Mouse (Mus musculus): ENCODE data around the gene Tmem178b. TPM values are rescaled to one million over a fixed set of nuclear protein-coding genes. Genes with fewer than 3 reads are reported as not detected.

Tmem178b gene
- polyA plus RNA-seq, 1 experiment from 2014 or later = 0.14 TPM

- no peaks in the 10 kb centered on the region for H3K4me1 ChIP-seq
- ATAC-seq (ENCODE audit: borderline replicate concordance, extremely low read depth, low FRiP score, low TSS enrichment) = no peak
- 15% methylated on average over 6 of the region's 6 CpGs for WGBS
Measured at GRCm38 (mm10) chr6:40068467-40068866, 195.4 kb downstream of the Tmem178b start.

GRCm38 (mm10) chr6:40071007-40071406, 197.9 kb downstream of the Tmem178b start:
- Histone ChIP-seq H3K36me3 (no peaks in the 10 kb centered on the region), H3K9me3 (no peaks in the 10 kb centered on the region), H3K4me2 (no peak overlapping the region), H3K4me3 (no peak overlapping the region), H3K9ac (no peak overlapping the region), H3K27ac (no peak overlapping the region), H3K27me3 (no peaks in the 10 kb centered on the region), H3K4me1 (no peaks in the 10 kb centered on the region)
- 18% methylated on average over 3 of the region's 3 CpGs for WGBS
- no peak for ATAC-seq (ENCODE audit: borderline replicate concordance, extremely low read depth, low FRiP score, low TSS enrichment)

More at GRCm38 (mm10) chr6:40068467-40068866, 195.4 kb downstream of the Tmem178b start:
- H3K27me3 ChIP-seq = no peaks in the 10 kb centered on the region
- no peaks in the 10 kb centered on the region for H3K36me3 ChIP-seq
- no peak overlapping the region for H3K4me2 ChIP-seq
- H3K27ac ChIP-seq = no peak overlapping the region
- H3K9ac ChIP-seq = no peak overlapping the region
- H3K9me3 ChIP-seq = no peaks in the 10 kb centered on the region
- H3K4me3 ChIP-seq = no peak overlapping the region

GRCm38 (mm10) chr6:40076089-40076488, 203.0 kb downstream of the Tmem178b start:
- Histone ChIP-seq H3K4me2 (no peak overlapping the region), H3K4me1 (no peaks in the 10 kb centered on the region; the same call in 1 of the 2 replicates), H3K27me3 (no peaks in the 10 kb centered on the region), H3K36me3 (no peaks in the 10 kb centered on the region), H3K27ac (peak overlapping the region; percentile 44; the same call in 1 of the 2 replicates), H3K9ac (no peak overlapping the region), H3K9me3 (no peaks in the 10 kb centered on the region), H3K4me3 (no peak overlapping the region)
- ATAC-seq (ENCODE audit: borderline replicate concordance, extremely low read depth, low FRiP score, low TSS enrichment) = peak; percentile 75
- 8% methylated on average over 1 of the region's 1 CpGs for WGBS

- Histone ChIP-seq H3K36me3 (no peaks in the 10 kb centered on the region), H3K4me3 (no peak overlapping the region), H3K9me3 (no peaks in the 10 kb centered on the region), H3K9ac (no peak overlapping the region), H3K27me3 (no peaks in the 10 kb centered on the region), H3K27ac (peak overlapping the region; percentile 44; the same call in 1 of the 2 replicates), H3K4me1 (no peaks in the 10 kb centered on the region; the same call in 1 of the 2 replicates), H3K4me2 (no peak overlapping the region)
- WGBS = 62% methylated on average over 5 of the region's 5 CpGs
- no peak for ATAC-seq (ENCODE audit: borderline replicate concordance, extremely low read depth, low FRiP score, low TSS enrichment)
Measured at GRCm38 (mm10) chr6:40076670-40077313, 203.7 kb downstream of the Tmem178b start.

- no peak overlapping the region for H3K9ac ChIP-seq
- no peaks in the 10 kb centered on the region for H3K9me3 ChIP-seq
- H3K4me1 ChIP-seq = no peaks in the 10 kb centered on the region; the same call in 1 of the 2 replicates
- no peak overlapping the region for H3K4me3 ChIP-seq
- 59% methylated on average over 3 of the region's 3 CpGs for WGBS
- no peaks in the 10 kb centered on the region for H3K36me3 ChIP-seq
- H3K27me3 ChIP-seq = no peaks in the 10 kb centered on the region
- H3K4me2 ChIP-seq = no peak overlapping the region
- ATAC-seq (ENCODE audit: borderline replicate concordance, extremely low read depth, low FRiP score, low TSS enrichment) = peak; percentile 49; the same call in 1 of the 2 replicates
- H3K27ac ChIP-seq = no peak overlapping the region
Measured at GRCm38 (mm10) chr6:40078353-40078752, 205.3 kb downstream of the Tmem178b start.

GRCm38 (mm10) chr6:40083726-40084125, 210.7 kb downstream of the Tmem178b start:
- no peak overlapping the region for H3K9ac ChIP-seq
- no peak for ATAC-seq (ENCODE audit: borderline replicate concordance, extremely low read depth, low FRiP score, low TSS enrichment)
- WGBS = 83% methylated on average over 3 of the region's 3 CpGs

GRCm38 (mm10) chr6:40091250-40091651, 218.2 kb downstream of the Tmem178b start:
- H3K27ac ChIP-seq = no peak overlapping the region
- 0 out of 2 replicates have a peak, but pooled peaks cover 4% of the 10 kb centered on the region for H3K4me1 ChIP-seq
- H3K27me3 ChIP-seq = no peaks in the 10 kb centered on the region
- H3K4me2 ChIP-seq = no peak overlapping the region
- WGBS = 15% methylated on average over 5 of the region's 5 CpGs
- H3K9ac ChIP-seq = no peak overlapping the region
- H3K36me3 ChIP-seq = no peaks in the 10 kb centered on the region
- no peaks in the 10 kb centered on the region for H3K9me3 ChIP-seq
- no peak overlapping the region for H3K4me3 ChIP-seq
- ATAC-seq (ENCODE audit: borderline replicate concordance, extremely low read depth, low FRiP score, low TSS enrichment) = no peak

More at GRCm38 (mm10) chr6:40083726-40084125, 210.7 kb downstream of the Tmem178b start:
- Histone ChIP-seq H3K27me3 (no peaks in the 10 kb centered on the region), H3K9me3 (no peaks in the 10 kb centered on the region), H3K4me1 (no peaks in the 10 kb centered on the region), H3K4me2 (no peak overlapping the region), H3K36me3 (no peaks in the 10 kb centered on the region), H3K27ac (no peak overlapping the region), H3K4me3 (no peak overlapping the region)

GRCm38 (mm10) chr6:40098498-40098897, 225.4 kb downstream of the Tmem178b start:
- H3K27me3 ChIP-seq = no peaks in the 10 kb centered on the region

GRCm38 (mm10) chr6:40101785-40102184, 228.7 kb downstream of the Tmem178b start:
- WGBS = 68% methylated on average over 4 of the region's 4 CpGs
- Histone ChIP-seq H3K4me1 (no peaks in the 10 kb centered on the region), H3K4me2 (no peak overlapping the region)

More at GRCm38 (mm10) chr6:40098498-40098897, 225.4 kb downstream of the Tmem178b start:
- no peak overlapping the region for H3K9ac ChIP-seq
- no peaks in the 10 kb centered on the region for H3K9me3 ChIP-seq
- H3K4me3 ChIP-seq = no peak overlapping the region
- WGBS = 68% methylated on average over 2 of the region's 2 CpGs
- H3K4me1 ChIP-seq = no peaks in the 10 kb centered on the region
- ATAC-seq (ENCODE audit: borderline replicate concordance, extremely low read depth, low FRiP score, low TSS enrichment) = no peak
- no peaks in the 10 kb centered on the region for H3K36me3 ChIP-seq
- H3K4me2 ChIP-seq = no peak overlapping the region
- H3K27ac ChIP-seq = no peak overlapping the region

GRCm38 (mm10) chr6:40102863-40103262, 229.8 kb downstream of the Tmem178b start:
- Histone ChIP-seq H3K4me1 (no peaks in the 10 kb centered on the region), H3K4me3 (no peak overlapping the region), H3K4me2 (no peak overlapping the region), H3K27me3 (no peaks in the 10 kb centered on the region), H3K27ac (no peak overlapping the region), H3K36me3 (no peaks in the 10 kb centered on the region), H3K9me3 (no peaks in the 10 kb centered on the region), H3K9ac (no peak overlapping the region)
- ATAC-seq (ENCODE audit: borderline replicate concordance, extremely low read depth, low FRiP score, low TSS enrichment) = no peak
- WGBS = 63% methylated on average over 4 of the region's 4 CpGs

More at GRCm38 (mm10) chr6:40101785-40102184, 228.7 kb downstream of the Tmem178b start:
- no peak overlapping the region for H3K4me3 ChIP-seq
- no peak overlapping the region for H3K27ac ChIP-seq
- no peaks in the 10 kb centered on the region for H3K36me3 ChIP-seq
- ATAC-seq (ENCODE audit: borderline replicate concordance, extremely low read depth, low FRiP score, low TSS enrichment) = no peak
- no peak overlapping the region for H3K9ac ChIP-seq
- no peaks in the 10 kb centered on the region for H3K27me3 ChIP-seq
- H3K9me3 ChIP-seq = no peaks in the 10 kb centered on the region

- WGBS = 78% methylated on average over 5 of the region's 5 CpGs
- no peak overlapping the region for H3K9ac ChIP-seq
- no peaks in the 10 kb centered on the region for H3K9me3 ChIP-seq
- no peak for ATAC-seq (ENCODE audit: borderline replicate concordance, extremely low read depth, low FRiP score, low TSS enrichment)
- no peaks in the 10 kb centered on the region for H3K4me1 ChIP-seq
- no peak overlapping the region for H3K4me2 ChIP-seq
- no peaks in the 10 kb centered on the region for H3K27me3 ChIP-seq
- H3K36me3 ChIP-seq = no peaks in the 10 kb centered on the region
- H3K4me3 ChIP-seq = no peak overlapping the region
- no peak overlapping the region for H3K27ac ChIP-seq
Measured at GRCm38 (mm10) chr6:40110029-40110428, 237.0 kb downstream of the Tmem178b start.

GRCm38 (mm10) chr6:40110729-40111128, 237.7 kb downstream of the Tmem178b start:
- no peak overlapping the region for H3K9ac ChIP-seq
- no peak overlapping the region for H3K4me2 ChIP-seq
- H3K27ac ChIP-seq = no peak overlapping the region
- no peaks in the 10 kb centered on the region for H3K4me1 ChIP-seq
- no peak overlapping the region for H3K4me3 ChIP-seq
- H3K36me3 ChIP-seq = no peaks in the 10 kb centered on the region
- no peak for ATAC-seq (ENCODE audit: borderline replicate concordance, extremely low read depth, low FRiP score, low TSS enrichment)
- H3K27me3 ChIP-seq = no peaks in the 10 kb centered on the region
- 73% methylated on average over 2 of the region's 2 CpGs for WGBS
- H3K9me3 ChIP-seq = no peaks in the 10 kb centered on the region

All from lung, embryonic 15.5 days (tissue).